Mouse (Mus musculus): ENCODE results near the gene Gm3667.
"Not testable (repeated sequence)": the region's sequence is repeated elsewhere in the genome, so short reads cannot be mapped to it uniquely, and the experiment has no call there.

- not testable (repeated sequence) for TF ChIP-seq TAL1, GATA1 (IDR thresholded peaks at IDR 0.05; ENCODE audit: low read length)
Observed at GRCm38 (mm10) chr14:6840211-6840610, 49.6 kb downstream of the Gm3667 start, which contains the start of gene Gm3642.
